11 mouse cellular contexts compared by ENCODE assay signal in the genomic region with DNA sequence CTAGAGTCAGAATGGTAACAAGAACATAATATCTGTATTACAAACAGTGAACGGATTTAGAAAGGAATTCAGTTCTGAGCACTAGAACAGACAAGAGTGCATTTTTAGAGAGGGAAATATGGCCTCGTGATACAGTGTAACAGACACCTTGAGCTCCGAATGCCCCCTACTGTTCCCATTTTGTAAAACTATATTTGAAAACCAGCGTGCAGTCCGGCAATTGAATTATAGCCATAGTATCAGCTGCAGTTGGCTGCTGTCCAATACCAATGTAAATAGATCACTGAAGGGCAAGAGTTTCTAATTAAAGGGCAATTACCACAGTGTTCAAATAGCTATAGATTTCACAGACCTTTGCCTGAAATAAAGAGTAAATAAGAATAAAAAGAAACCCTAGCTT.
A peak's percentile ranks its signal among the peaks of the same experiment; 100 is the strongest.
DNase-seq lines count a peak whose midpoint lies in the region; ATAC-seq lines count a peak whose summit lies in the region.
"Had no signal": no experiment of that assay in that cellular context is flagged by ENCODE, and none has a peak within 500 bp of the region (broad histone marks: within the 10 kb centered on the region; RNA-seq: fewer than 3 reads in every experiment).

No protein-coding gene starts in this region.

- no peaks in the 10 kb centered on the region for H3K36me3 ChIP-seq in hindbrain, embryonic 11.5 days (ENCODE audit: control insufficient read depth, insufficient read depth, low read length)
- no peaks in the 10 kb centered on the region for H3K36me3 ChIP-seq in hindbrain, embryonic 12.5 days
- H3K36me3 ChIP-seq in intestine, embryonic 16.5 days (ENCODE audit: control insufficient read depth, insufficient read depth, low read length): no peaks in the 10 kb centered on the region

- H3K9me3 ChIP-seq in hindbrain, embryonic 11.5 days (ENCODE audit: control insufficient read depth, low read length): no peaks in the 10 kb centered on the region
- no peaks in the 10 kb centered on the region for H3K9me3 ChIP-seq in hindbrain, embryonic 12.5 days (replicated peaks)
- no peaks in the 10 kb centered on the region for H3K9me3 ChIP-seq in intestine, embryonic 16.5 days (ENCODE audit: control insufficient read depth, low read length)

- H3K27ac ChIP-seq in hindbrain, embryonic 11.5 days (ENCODE audit: low read depth, low read length): no peak overlapping the region
- no peak overlapping the region for H3K27ac ChIP-seq in hindbrain, embryonic 12.5 days
- H3K27ac ChIP-seq in intestine, embryonic 16.5 days (ENCODE audit: low read length): no peak overlapping the region
- H3K27ac ChIP-seq: kidney, postnatal 0 days had no signal

- H3K27me3 ChIP-seq in hindbrain, embryonic 11.5 days (ENCODE audit: control insufficient read depth, insufficient read depth, low read length): no peaks in the 10 kb centered on the region
- H3K27me3 ChIP-seq in hindbrain, embryonic 12.5 days: no peaks in the 10 kb centered on the region
- no peaks in the 10 kb centered on the region for H3K27me3 ChIP-seq in intestine, embryonic 16.5 days (replicated peaks; ENCODE audit: control insufficient read depth, insufficient read depth, low read length)

- ATAC-seq in hindbrain, embryonic 11.5 days (ENCODE audit: low FRiP score): no peak
- no peak for ATAC-seq in hindbrain, embryonic 12.5 days (ENCODE audit: low FRiP score)
- ATAC-seq in intestine, embryonic 16.5 days: peak; percentile 52; the same call in 1 of the 2 replicates

- WGBS in hindbrain, embryonic 11.5 days: 56% methylated on average over 5 of the region's 5 CpGs
- 37% methylated on average over 5 of the region's 5 CpGs for WGBS in hindbrain, embryonic 12.5 days
- 12% methylated on average over 5 of the region's 5 CpGs for WGBS in intestine, embryonic 16.5 days

- no peak overlapping the region for H3K9ac ChIP-seq in hindbrain, embryonic 11.5 days (ENCODE audit: low read depth, low read length)
- no peak overlapping the region for H3K9ac ChIP-seq in hindbrain, embryonic 12.5 days
- H3K9ac ChIP-seq in intestine, embryonic 16.5 days (ENCODE audit: low read depth, low read length): no peak overlapping the region

- no peak overlapping the region for H3K4me3 ChIP-seq in hindbrain, embryonic 11.5 days (ENCODE audit: low read depth, low read length)
- no peak overlapping the region for H3K4me3 ChIP-seq in hindbrain, embryonic 12.5 days
- no peak overlapping the region for H3K4me3 ChIP-seq in intestine, embryonic 16.5 days (ENCODE audit: low read length)

- H3K4me1 ChIP-seq in hindbrain, embryonic 11.5 days (replicated peaks; ENCODE audit: control insufficient read depth, insufficient read depth, low read length): no peaks in the 10 kb centered on the region
- H3K4me1 ChIP-seq in hindbrain, embryonic 12.5 days: no peaks in the 10 kb centered on the region
- no peaks in the 10 kb centered on the region for H3K4me1 ChIP-seq in intestine, embryonic 16.5 days (ENCODE audit: control insufficient read depth, insufficient read depth, low read length)

- no peak overlapping the region for H3K4me2 ChIP-seq in hindbrain, embryonic 11.5 days (replicated peaks; ENCODE audit: low read depth, low read length)
- H3K4me2 ChIP-seq in hindbrain, embryonic 12.5 days (replicated peaks): no peak overlapping the region
- no peak overlapping the region for H3K4me2 ChIP-seq in intestine, embryonic 16.5 days (ENCODE audit: low read depth, low read length)
- H3K4me2 ChIP-seq: heart, embryonic 11.5 days had no signal

- DNase-seq in hindbrain, embryonic 11.5 days (ENCODE audit: low spot score): peak; percentile 26
- DNase-seq in NIH3T3 (ENCODE audit: low read depth): peak; percentile 13
- DNase-seq in cerebellum, postnatal 10 days: peak; percentile 47 to 48
- no peak for DNase-seq in gastrocnemius, postnatal 10 days
- no peak for DNase-seq in right cerebral cortex, postnatal 4 days
- no peak for DNase-seq in spleen, adult 18-20 months
- DNase-seq: adrenal gland, postnatal 25 days had no signal

Comparison
In these comparisons a context has a peak if more than half of its experiments do, and no peak if none do; other contexts are left out.
1. DNase-seq: peak in hindbrain, embryonic 11.5 days (single experiment), NIH3T3 (single experiment) and cerebellum, postnatal 10 days (2 of 2); none in gastrocnemius, postnatal 10 days (single experiment), right cerebral cortex, postnatal 4 days (single experiment) and spleen, adult 18-20 months (0 of 2).